Mouse (Mus musculus) adipocyte (in vitro differentiated cells): ENCODE data around the gene Sptbn1.

Experiments
- DNase-seq: peaks from one replicate; pipeline ENCODE4 v3.0.0-alpha.2; 2016; ENCODE audit warnings: low spot score

The Sptbn1 gene

GRCm38 (mm10) chr11:30129339-30129738, 138.6 kb downstream of the Sptbn1 start:
- no peak for DNase-seq

DNA sequence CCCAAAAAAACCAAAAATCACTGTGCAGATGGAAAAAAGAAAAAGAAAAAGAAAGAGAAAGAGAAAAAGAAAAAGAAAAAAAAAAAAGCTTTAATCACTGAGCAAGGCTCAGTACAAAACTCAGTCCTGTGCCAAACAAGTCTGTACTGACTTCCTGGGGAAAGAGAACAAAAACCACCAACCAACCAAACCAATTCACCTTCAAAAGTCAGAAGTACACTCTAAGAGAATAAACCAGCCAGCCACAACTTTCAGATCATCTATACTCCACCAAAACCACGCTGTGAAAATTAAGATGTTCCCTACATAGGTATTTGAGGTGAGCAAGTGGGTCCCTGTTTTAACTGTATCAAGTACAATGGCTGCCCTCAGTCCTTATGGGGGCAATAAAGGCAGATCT, 141.1 kb downstream of the Sptbn1 start:
- no peak for DNase-seq

- no peak for DNase-seq
These were observed 149.9 kb downstream of the Sptbn1 start for GRCm38 (mm10) chr11:30118038-30118437.

DNA sequence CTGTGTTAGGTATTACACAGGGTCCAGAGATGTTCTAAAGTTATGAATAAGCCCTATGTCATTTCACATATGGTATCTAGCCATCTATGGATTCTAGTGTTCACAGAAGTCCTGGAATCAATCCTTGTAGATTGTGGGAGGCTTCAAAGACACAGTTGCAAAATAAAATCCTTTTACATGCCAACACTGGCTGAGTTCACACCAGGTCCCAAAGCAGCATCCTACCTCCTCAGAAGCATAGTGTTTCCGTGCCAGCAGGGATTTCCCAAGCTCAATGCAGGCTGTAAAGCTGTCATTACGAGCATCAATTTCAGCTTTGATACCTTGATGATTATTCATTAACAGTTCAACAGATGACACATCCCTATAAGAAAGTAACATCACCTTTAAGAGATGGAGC, 154.3 kb downstream of the Sptbn1 start:
- DNase-seq = no peak

DNA sequence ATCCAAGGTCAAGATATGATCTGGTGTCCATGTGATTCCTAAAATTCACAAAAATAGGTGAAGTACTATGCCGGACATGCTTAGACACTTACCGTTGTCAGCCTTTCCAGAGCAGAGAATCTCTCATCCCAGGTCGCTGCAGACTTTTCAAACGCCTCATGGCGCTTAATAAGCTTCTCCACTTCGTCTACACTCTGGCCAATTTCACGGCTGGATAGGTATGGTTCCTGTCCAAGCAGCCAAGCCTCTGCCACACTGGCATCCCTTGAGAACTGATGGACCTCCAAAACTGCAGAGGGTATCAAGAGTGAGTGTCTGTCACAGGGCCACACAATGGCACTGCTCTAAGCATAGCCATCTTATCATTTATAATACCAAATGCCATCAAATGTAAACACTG, 157.3 kb downstream of the Sptbn1 start:
- no peak for DNase-seq

- no peak for DNase-seq
These were observed 163.8 kb downstream of the Sptbn1 start for GRCm38 (mm10) chr11:30104177-30104576.

- no peak for DNase-seq
These were observed 165.4 kb downstream of the Sptbn1 start for GRCm38 (mm10) chr11:30102594-30102993.

DNA sequence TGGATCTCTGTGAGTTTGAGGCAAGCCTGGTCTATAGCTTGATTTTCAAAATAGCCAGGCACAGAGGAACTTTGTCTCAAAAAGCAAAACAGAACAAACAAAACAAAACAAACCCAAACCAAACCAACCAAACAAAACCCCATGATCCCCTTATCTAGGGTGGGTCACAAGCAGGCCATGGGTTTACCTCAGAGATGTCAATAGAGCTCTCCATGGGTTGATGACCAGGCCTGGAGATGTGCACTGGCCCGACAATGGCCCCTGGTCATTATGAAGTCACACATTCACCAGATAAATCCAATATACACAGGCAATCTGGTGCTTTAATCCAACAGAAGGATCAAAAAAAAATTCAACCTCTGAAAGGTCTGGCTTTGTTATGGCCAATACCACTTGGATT, 166.2 kb downstream of the Sptbn1 start:
- DNase-seq = no peak

GRCm38 (mm10) chr11:30101162-30101561, 166.8 kb downstream of the Sptbn1 start:
- DNase-seq = no peak

GRCm38 (mm10) chr11:30099916-30100315, 168.1 kb downstream of the Sptbn1 start:
- DNase-seq = no peak

- no peak for DNase-seq
These were observed 172.7 kb downstream of the Sptbn1 start for GRCm38 (mm10) chr11:30095212-30095773.

DNA sequence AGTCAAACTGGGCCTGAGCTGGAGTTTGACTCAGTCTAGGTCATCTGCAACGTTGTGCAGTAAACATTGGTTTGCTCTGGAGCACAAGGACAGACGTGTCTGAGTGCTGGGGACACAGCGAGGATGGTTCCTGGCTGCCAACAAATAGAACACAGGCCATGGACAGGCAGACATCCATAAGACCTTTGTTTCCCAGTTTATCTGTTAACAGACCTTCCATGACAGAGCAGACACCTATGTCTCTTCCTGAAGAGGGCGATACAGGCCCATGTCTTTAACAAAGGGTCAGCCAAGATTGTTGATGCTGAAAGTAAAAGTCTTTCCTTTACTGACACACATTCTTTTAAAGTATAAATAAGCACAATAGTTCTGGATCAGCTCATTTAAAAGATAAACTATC, 176.1 kb downstream of the Sptbn1 start:
- DNase-seq = peak; percentile 30

DNA sequence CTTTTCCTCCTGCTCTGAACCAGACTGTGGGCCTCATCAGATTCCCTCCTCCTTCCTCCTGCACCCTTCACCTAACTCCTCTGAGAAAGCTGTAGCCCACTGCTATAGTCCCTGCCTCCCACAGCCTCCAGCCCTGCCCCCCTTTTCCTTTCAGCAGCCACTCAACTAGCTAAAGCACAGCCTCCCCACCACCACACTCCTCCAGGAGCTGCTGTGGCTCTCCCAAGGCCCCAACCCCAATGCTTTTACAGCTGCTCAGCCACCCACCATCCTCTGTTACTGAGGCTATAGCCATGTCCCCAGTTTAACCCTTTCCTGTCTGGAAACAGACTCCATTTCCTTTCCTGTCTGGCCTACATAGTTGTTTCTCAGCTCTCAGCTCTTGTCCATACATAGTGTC, 182.9 kb downstream of the Sptbn1 start:
- DNase-seq = no peak

- DNase-seq = no peak
These were observed 210.7 kb downstream of the Sptbn1 start for GRCm38 (mm10) chr11:30057299-30057698.
